Mouse (Mus musculus) lung, postnatal 14 days (tissue): ENCODE data around the gene Slc25a51.
A peak's percentile ranks its signal among the peaks of the same experiment; 100 is the strongest.

Experiments used
- DNase-seq: peaks from one replicate; pipeline ENCODE4 v3.0.0; 2021

Slc25a51 gene

GRCm38 (mm10) chr4:45408427-45409132, at the start of gene Slc25a51:
TSS of gene Slc25a51 (minus strand) at chr4:45408766.
- DNase-seq, result peak; percentile 84

DNA sequence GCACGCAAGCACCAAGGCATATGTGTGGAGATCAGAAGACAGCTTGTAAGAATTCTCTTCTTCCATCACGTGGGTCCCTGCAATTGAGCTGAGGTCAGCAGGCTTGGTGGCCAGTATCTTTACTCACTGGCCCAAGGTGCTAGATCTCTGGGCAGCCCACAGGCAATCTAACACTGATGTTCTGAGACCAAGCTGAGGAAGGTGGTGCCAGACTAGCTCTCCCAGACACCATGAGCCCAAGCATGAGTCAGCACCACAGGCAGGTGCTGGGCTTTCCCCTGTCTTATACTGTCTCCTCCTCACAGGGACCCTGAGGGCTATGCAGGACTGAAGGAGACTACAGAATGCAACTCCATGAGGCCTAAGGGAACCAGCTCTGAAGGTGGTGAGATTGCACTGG, 49.0 kb upstream of the Slc25a51 start:
- DNase-seq, result no peak

DNA sequence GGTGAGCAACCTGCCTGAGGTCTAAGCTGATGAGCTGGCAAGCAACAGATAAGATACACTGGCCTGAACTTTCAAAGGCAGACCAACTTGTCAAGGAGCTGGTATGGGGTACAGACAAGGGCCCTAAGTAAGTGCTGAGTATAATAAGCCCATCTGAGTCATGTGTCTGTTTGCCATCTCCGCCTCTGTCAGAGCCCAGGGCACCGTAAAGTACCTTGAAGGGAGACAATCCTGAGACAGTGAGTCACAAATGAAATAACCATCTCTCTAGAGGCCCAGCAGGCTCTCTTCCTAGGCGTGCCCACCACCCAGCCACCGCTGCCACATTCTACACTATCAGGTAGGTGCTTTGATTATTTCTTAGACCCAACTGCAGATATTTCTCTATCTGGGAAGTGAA, 46.4 kb upstream of the Slc25a51 start:
- no peak for DNase-seq

GRCm38 (mm10) chr4:45453271-45453851, 44.8 kb upstream of the Slc25a51 start:
- no peak for DNase-seq

- peak; percentile 54 for DNase-seq
Measured at GRCm38 (mm10) chr4:45452569-45453111, 44.1 kb upstream of the Slc25a51 start.

- DNase-seq, result no peak
Measured at GRCm38 (mm10) chr4:45449012-45449411, 40.4 kb upstream of the Slc25a51 start.

- DNase-seq, result no peak
Measured at GRCm38 (mm10) chr4:45448481-45448880, 39.9 kb upstream of the Slc25a51 start.

DNA sequence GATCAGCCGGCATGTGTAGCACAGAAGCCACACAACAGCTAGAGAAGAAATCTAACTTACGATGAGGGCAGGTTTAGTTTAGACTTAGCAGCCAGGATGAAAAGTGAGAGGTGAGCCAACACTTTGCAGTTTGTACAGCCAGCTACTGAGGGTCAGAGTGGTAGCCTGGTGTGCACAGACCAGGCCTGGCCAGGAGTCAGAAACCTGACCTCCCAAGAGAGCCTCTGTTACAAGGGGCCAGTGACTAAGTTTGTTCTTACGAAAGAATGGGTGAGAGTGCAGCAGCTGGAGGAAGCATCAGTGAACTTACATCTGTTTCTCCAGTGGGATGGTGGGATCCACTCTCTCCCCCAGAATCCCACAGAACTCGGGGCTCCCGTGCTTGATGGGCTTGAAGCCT, 38.6 kb upstream of the Slc25a51 start:
- DNase-seq, result peak; percentile 42

DNA sequence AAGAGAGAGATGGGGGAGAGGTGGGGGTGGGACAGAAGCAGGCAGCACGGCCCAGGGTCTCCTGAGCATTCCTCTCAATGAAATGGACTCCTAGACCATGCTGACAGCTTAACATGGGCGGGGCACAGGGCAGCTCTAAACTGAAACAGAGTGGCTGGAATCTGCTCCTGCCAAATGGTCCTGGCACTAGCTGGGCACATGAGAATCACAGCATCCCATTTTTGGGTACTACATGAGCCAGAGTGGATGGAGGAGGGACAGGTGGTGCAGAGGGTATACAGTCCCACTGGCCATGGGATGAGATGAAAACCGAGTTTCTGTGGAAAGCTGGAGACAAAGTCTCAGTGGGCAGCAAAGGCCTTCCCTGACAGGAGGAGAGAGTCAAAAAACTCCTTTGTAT, 36.7 kb upstream of the Slc25a51 start:
- DNase-seq, result no peak

- no peak for DNase-seq
Measured at GRCm38 (mm10) chr4:45444813-45445212, 36.2 kb upstream of the Slc25a51 start.

GRCm38 (mm10) chr4:45443652-45444051, 35.1 kb upstream of the Slc25a51 start:
- DNase-seq, result no peak

DNA sequence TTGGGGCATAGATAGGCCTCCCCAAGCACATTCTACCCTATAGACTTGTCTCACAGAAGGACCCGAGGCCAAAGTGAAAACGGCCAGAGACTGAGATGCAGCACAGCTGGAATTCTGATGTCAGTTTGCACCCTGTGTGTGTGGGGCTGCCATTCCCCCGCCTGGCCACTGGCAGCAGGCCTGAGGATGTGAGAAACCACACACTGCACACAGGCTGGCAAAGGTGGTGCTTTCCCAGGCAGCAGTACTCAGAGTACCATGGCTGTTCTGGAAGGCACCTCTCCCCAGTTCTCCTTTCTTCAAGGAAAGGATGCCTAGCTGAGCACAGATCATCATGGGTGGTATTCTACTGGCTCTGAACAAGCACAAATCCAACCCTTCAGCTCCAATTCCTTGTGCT, 33.7 kb upstream of the Slc25a51 start:
- DNase-seq, result no peak

DNA sequence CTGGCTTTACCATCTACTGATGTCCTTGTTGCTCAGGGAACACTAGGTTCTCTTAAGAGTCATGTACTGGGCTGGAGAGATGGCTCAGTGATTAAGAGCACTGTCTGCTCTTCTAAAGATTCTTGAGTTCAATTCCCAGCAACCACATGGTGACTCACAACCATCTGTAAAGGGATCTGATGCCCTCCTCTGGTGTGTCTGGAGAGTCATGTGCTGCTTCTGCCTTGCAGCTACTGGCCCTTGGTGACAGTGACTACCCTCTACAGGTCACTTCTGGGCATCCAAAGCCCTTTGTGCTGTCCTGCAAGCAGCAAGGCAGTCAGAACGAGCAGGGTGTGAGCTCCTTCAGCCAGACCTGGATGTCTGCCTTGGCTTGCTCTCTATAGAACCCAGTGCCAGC, 33.2 kb upstream of the Slc25a51 start:
- DNase-seq, result no peak

DNA sequence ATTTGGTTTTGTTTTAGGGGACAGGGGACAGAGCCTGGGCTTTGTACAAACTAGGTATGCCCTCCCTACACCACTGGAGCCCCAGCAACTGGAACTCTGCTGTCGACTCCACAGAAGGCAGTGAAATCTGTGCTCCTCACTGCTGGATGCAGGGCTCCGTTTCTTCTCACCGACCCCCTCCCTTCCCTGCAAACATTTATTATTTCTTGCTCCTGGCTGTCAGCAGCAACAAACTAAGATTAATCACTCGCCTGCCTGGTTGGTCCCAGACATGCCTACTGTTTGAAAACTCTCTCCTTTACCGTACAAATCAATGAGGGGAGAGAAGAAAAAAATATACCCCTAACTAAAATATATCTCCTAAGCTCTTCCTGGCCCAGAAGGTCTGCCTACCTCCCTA, 30.7 kb upstream of the Slc25a51 start:
- no peak for DNase-seq

DNA sequence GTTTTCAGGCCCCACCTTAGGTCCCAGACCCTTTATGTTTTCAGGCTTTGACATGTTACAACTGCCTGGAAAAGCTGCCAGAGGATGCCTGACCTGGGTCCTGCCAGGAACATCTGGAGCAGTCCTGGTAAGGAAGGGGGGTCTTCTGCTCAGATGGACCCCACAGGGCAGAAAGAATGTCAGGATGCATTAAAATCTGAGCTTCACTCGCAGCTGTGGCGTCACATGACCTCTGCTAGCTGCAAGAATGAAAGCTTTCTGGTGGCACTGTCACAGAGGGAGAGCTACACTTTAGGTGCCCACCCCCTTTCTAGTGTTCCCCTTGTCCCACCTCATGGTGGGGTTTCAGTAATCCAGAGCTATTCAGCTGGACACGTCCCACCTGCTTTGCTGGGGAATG, 28.4 kb upstream of the Slc25a51 start:
- DNase-seq, result no peak

- DNase-seq, result no peak
Measured at GRCm38 (mm10) chr4:45436383-45436913, 27.9 kb upstream of the Slc25a51 start.

- DNase-seq, result no peak
Measured at GRCm38 (mm10) chr4:45435899-45436298, 27.3 kb upstream of the Slc25a51 start.

DNA sequence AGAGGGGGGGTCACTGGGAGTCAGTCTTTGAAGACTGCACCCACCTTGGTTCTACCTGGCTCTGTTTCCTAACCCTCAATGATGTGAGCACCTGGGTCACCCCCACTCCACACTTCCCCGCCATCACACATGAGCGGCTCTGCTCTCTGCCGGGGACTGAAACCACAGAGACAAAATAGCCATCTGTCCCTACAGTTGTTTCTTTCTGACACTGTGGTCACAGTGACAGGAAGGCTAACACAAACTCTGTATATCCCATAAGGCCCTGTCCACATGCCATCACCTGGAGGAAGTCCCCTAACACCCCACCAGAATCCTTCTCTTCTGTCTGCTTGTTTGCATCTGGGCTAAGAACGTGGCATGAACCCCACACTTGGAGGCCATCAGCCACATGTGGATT, 26.1 kb upstream of the Slc25a51 start:
- DNase-seq, result no peak

DNA sequence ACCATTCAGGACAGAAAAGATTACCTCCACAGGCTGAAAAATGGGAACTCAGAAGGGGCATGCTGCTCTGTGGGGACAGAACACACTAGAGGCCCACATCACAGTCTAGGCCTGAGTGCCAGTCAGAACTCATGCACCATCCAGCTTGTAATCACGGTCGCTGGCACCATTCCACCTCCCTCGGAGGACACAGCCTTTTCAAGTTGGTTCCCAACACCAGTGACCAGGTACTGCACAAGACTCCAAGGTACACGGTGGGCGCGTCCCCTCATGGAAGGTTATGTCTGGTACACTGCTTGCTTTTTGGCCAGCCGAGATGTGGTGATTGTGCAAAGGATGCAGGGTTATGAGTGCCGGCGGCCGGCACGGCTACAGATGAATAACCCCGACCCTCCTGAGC, 25.5 kb upstream of the Slc25a51 start:
- no peak for DNase-seq

- no peak for DNase-seq
Measured at GRCm38 (mm10) chr4:45431806-45432205, 23.2 kb upstream of the Slc25a51 start.

- DNase-seq, result no peak
Measured at GRCm38 (mm10) chr4:45431316-45431715, 22.8 kb upstream of the Slc25a51 start.

GRCm38 (mm10) chr4:45429451-45429850, 20.9 kb upstream of the Slc25a51 start:
- DNase-seq, result no peak

GRCm38 (mm10) chr4:45426724-45427457, 18.3 kb upstream of the Slc25a51 start:
- DNase-seq, result no peak

GRCm38 (mm10) chr4:45423406-45423805, 14.8 kb upstream of the Slc25a51 start:
- DNase-seq, result no peak
